Mouse (Mus musculus) thymus, adult 2 months (tissue): ENCODE results near the gene Tmem273.

Experiments used
- CTCF ChIP-seq: fragments of 200-500 bp; IDR thresholded peaks from 2 replicates; pipeline ENCODE4 v1.5.1; 2012; ENCODE audit warnings: mild to moderate bottlenecking, control low read depth, low read length, moderate library complexity, borderline replicate concordance; ENCODE audit not compliant: control insufficient read depth, poor library complexity, insufficient read depth; ENCODE audit errors: extremely low read depth
- POLR2A ChIP-seq: fragments of 200-500 bp; IDR thresholded peaks from 2 replicates; pipeline ENCODE4 v1.6.1; 2012; ENCODE audit warnings: mild to moderate bottlenecking, low read length, control low read depth, moderate library complexity; ENCODE audit not compliant: control insufficient read depth, poor library complexity, insufficient read depth; ENCODE audit errors: extremely low read depth

GRCm38 (mm10) chr14:32825426-32826032 lies 39.8 kb downstream of the Tmem273 start:
- TF ChIP-seq CTCF = no peak
- TF ChIP-seq POLR2A = no peak
